Mouse (Mus musculus) brown adipose tissue, adult 24 weeks (tissue): ENCODE measurements around the gene Eif4g3. TPM values are rescaled to one million over a fixed set of nuclear protein-coding genes. Genes with fewer than 3 reads are reported as not detected.
"Not testable (repeated sequence)": the region's sequence is repeated elsewhere in the genome, so short reads cannot be mapped to it uniquely, and the experiment has no call there.

Experiments used
- H3K27ac ChIP-seq: fragments of 200-500 bp; replicated peaks from 2 replicates; pipeline ENCODE4 v1.5.1; 2012; ENCODE audit warnings: low read depth, mild to moderate bottlenecking, low read length
- H3K4me1 ChIP-seq: fragments of 200-500 bp; 2 replicates; pipeline ENCODE4 v1.6.1; 2012; ENCODE audit warnings: low read length, mixed read lengths; ENCODE audit not compliant: control insufficient read depth, insufficient read depth, insufficient read length
- H3K4me3 ChIP-seq: fragments of 200-500 bp; 2 replicates; pipeline ENCODE4 v1.5.1; 2012; ENCODE audit warnings: low read depth, mild to moderate bottlenecking, low read length, moderate library complexity; ENCODE audit not compliant: insufficient read depth
- polyA plus RNA-seq: library from polyadenylated mRNA; stranded (reverse); fragments of >200 nt; gene quantifications from 2 replicates; pipeline ENCODE4 v1.2.4, GENCODE M21; 2012; ENCODE audit not compliant: missing spikeins, insufficient read depth, insufficient read length

Gene Eif4g3
- polyA plus RNA-seq, 1 experiment: 18.6 TPM

DNA sequence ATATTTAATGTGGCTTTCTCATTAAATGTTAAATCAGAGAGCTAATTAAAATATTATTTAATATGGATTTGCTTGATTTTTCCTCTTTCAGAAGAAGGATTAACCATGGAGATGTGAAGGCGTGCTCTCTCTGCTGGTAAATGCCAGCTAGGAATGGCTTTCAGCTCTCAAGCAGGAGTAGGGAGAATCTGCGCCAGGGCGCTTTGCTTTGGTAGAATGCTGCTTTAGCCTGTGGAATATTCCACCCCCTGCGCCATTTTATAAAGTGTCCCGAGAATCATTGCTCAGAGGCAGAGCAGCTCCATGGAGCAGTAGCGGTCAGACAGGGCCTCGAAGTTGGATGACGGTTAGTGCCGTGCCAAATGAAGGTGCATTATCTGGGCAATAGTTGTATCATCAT lies 58.7 kb downstream of the Eif4g3 start:
- Histone ChIP-seq H3K27ac (no peak overlapping the region), H3K4me1 (no peaks in the 10 kb centered on the region), H3K4me3 (no peak overlapping the region)

DNA sequence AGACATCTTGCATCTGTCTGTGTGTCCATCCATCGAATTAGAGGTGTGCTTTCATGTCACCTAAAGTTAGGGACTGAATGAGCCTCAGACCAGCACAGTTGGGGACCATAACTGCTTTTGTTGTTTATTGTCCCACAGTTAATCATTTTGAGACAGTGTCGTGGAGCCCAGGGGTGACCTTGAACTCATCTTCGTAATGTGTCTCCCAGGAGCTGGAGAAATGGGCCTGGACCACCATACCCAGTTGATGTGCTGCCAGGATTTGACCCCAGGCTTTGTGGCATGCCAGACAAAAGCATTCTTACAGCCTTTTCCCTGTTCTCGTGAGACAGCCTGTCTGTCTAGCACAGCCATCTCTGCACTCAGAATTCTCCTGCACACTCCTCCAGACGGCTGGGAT lies 63.8 kb downstream of the Eif4g3 start:
- no peak overlapping the region for H3K27ac ChIP-seq

DNA sequence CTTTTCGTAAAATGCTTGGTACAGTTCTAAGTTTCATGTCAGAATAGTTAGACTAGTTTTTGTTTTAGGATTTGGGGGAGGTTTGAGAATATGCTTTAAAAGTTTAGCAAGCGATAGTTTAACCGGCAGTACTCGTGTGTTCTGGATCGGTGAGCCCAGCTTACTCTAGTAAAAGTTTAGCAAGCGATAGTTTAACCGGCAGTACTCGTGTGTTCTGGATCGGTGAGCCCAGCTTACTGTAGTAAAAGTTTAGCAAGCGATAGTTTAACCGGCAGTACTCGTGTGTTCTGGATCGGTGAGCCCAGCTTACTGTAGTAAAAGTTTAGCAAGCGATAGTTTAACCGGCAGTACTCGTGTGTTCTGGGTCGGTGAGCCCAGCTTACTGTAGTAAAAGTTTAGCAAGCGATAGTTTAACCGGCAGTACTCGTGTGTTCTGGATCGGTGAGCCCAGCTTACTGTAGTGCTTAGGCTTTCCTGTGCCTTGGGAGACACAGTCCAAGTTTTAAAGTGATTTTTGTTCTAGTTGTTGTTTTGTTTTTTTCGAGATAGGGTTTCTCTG lies 64.5 kb downstream of the Eif4g3 start:
- H3K4me1 ChIP-seq, H3K27ac ChIP-seq, H3K4me3 ChIP-seq: not testable (repeated sequence)

More for the DNA sequence above, 63.8 kb downstream of the Eif4g3 start:
- Histone ChIP-seq H3K4me1 (no peaks in the 10 kb centered on the region), H3K4me3 (no peak overlapping the region)

DNA sequence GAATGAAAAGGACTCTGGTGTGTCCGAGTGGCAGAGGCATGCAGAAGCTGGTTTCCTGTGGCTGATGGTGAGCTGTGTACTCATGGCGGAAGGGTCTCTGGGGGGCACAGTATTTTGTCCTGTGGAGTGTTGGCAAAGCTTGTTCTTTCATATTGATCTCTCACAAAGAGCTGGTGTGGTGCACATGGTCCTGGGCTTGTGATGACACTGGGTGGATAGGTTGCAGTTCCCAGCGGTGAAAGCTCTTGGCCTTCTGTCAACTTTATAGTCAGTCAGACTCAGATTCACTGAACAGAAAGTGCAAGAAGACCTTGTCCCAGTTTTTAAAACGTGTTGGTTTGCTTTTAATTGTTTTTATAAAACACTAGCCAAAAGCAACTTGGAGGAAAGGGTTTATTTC lies 68.3 kb downstream of the Eif4g3 start:
- no peak overlapping the region for H3K27ac ChIP-seq
- H3K4me3 ChIP-seq: no peak overlapping the region

DNA sequence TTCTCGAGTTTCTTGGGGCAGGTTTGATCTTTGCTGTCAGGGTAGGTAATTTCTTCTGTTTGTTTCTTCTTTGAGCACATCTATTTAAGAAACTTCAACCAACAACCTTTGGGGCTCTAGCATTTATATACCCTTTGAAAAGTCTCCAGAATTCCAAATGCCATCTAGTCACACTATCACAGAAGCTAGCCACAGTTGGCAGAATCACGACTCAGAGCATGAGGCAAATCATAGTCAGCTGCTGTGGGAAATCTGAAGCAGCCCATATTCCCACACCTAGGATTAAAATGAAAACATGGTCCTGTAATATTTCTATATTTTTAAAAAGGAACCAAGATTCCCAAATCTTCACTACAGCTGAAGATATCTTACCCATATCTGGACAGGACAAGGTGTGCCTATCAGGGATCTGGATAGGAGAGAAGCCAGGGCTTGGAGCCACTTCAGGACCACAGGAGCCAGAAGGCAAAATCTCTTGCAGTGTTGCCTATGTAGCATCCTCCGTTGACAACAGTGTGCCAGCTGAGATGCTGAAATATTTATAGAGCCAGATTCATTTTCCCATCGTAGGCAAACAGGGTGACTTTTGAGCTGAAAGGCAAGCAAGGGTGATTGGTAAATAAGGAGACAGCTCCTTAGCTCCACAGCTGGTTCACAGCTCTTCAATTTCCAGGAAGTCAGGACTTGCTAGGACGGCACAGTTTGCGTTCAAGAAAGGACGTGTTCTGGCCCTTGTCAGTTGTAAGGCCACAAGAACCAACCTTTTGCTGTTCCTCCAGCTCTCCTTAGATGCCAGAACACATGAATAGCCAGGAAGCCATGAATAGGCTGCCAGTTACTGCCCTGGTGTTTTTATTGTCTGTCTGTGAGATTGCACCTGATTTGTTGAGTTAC lies 70.8 kb downstream of the Eif4g3 start:
- Histone ChIP-seq H3K27ac (no peak overlapping the region), H3K4me1 (peaks cover 27% of the 10 kb centered on the region), H3K4me3 (no peak overlapping the region)

More for the DNA sequence above, 68.3 kb downstream of the Eif4g3 start:
- H3K4me1 ChIP-seq: peaks cover 16% of the 10 kb centered on the region

DNA sequence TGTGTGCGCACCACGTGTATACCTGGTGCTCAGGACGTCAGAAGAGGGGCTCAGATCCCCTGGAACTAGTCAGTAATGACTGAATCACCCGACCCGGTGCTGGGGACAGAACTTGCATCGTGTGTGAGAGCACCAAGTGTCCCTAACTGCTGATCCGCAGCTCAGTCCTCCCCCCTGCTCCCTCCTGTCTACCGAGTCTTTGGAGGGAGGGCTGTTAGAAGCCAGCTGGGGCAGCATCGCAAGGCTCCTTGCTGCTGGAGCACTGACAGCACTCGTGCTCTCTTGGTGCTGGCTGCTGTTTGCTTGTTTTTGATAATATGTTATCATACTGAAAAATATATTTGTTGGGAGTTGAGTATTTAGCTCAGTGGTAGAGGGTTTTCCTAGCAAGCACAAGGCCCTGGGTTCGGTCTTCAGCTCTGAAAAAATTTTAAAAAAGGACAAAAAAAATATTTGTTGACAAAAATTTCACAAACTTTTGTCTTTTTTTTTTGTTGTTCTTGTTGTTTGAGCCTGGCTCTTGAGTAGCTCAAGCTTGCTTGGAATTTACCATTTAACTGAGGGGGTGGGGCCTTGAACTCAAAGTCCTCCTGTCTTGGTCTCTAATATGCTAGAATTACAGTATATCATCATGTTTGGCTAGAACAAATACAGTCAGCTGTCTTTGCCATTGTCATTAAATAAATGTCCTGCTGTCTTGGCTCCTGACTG lies 72.2 kb downstream of the Eif4g3 start:
- Histone ChIP-seq H3K27ac (no peak overlapping the region), H3K4me1 (peaks cover 27% of the 10 kb centered on the region)

DNA sequence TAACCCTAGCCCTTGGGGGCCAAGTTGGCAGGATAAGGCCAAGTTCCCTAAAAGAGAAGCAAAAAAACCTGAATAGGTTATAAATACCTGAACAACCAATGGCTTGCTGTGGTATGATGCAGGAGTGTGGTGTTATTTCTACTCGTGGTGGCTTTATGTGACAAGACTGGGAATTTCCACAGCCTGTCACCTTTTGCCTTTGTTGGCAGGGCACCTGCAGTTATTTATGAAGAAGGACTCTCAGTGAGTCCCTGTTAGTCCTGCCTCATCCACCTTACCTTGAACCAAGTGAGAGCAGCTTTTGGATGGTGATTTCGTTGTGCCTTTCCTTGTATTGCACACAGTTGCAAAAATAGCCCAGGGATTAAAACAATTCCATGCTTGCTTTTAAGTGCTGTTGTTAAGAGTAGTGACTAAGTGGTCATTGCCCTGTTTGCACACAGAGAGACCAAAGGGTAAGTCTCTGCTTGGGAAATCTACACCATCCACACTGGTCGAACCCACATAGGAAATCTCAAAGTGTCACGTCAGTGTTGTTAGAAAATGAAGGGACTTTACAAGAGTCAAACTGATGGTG lies 72.9 kb downstream of the Eif4g3 start:
- Histone ChIP-seq H3K4me3 (no peak overlapping the region), H3K27ac (0 out of 2 replicates have a peak overlapping the region, but pooled peaks have one; percentile 10), H3K4me1 (peaks cover 27% of the 10 kb centered on the region)

More for the DNA sequence above, 72.2 kb downstream of the Eif4g3 start:
- no peak overlapping the region for H3K4me3 ChIP-seq

DNA sequence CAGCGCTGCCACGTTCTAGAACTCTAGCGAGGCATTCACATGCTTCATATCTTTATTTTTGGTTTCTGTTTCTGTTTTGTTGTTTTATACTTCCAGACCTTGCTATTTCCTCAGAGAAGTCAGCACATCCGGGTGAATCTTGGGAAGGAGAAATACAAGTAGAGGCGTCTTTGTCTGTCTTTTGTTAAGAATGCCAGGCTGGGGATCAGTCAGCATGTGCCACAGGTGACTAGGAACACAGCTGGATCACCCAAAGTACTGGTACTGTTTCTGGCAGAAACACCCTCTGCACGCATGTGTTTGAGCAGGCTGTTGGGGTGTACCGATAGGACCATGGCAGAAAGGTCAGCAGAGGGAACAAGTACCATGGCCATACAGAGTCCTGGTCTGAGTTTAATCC lies 73.6 kb downstream of the Eif4g3 start:
- H3K27ac ChIP-seq: peak overlapping the region; percentile 74
- peaks cover 27% of the 10 kb centered on the region for H3K4me1 ChIP-seq
- peak overlapping the region; percentile 6; the same call in 1 of the 2 replicates for H3K4me3 ChIP-seq

DNA sequence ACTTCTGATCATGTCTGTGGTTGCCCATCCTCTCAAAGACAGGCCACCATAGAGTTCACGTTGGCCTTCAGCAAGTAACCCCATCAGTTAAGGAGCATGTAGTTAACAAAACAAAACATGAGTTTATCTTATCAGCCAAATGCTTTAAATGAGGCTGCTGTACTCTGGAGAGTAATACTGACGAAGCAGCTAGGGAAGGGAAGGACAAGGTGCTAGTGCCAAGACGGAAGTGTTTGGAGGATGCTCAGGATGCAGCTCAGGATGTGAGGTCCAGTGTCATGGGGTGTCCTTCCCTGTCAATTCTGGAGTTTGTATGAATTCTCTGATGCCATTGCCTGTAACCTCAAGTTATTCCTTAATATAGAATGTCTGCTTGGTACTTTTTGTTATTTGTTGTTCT lies 75.0 kb downstream of the Eif4g3 start:
- Histone ChIP-seq H3K27ac (peak overlapping the region; percentile 28; the same call in 1 of the 2 replicates), H3K4me1 (peaks cover 27% of the 10 kb centered on the region), H3K4me3 (no peak overlapping the region)

DNA sequence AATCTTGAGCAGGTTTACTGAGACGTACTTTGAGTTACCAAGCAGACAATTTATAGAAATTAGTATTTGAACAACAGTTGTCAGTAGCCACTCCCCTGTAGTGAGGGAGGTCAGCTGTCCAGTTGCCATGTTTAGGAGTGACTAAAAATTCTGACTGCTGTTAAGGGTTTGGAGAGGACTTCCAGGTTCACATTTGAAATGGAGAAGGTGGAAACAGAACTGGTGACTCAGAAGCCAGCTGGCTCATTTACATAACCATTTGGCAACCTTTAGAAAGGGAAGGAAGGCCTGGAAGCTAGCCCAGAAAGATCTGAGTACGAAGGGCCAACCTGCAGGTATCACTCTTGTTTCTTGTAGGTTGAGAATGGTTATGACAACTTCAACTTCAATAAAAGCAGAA lies 75.8 kb downstream of the Eif4g3 start:
- no peak overlapping the region for H3K4me3 ChIP-seq
- H3K4me1 ChIP-seq: peaks cover 27% of the 10 kb centered on the region
- peak overlapping the region; percentile 36 for H3K27ac ChIP-seq

DNA sequence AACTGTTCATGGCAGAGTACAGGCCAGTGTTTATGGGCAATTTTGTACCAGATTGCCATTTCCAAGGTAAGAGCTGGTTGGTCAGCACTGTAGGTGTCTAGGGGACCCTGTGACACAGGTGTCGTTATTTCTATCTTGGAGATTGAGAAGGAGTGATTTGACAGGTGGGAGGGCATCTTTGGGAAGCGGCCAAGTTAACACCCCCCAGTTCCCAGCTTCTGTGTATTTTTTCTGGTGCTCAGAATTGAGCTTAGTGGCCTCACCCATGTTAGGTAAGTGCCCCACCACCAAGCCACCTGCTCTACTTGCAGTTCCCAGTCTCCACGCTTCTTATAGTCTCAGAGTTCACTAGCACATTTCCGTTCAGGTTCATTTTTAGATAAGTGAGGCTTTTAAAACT lies 76.5 kb downstream of the Eif4g3 start:
- H3K27ac ChIP-seq: no peak overlapping the region
- peaks cover 25% of the 10 kb centered on the region for H3K4me1 ChIP-seq

DNA sequence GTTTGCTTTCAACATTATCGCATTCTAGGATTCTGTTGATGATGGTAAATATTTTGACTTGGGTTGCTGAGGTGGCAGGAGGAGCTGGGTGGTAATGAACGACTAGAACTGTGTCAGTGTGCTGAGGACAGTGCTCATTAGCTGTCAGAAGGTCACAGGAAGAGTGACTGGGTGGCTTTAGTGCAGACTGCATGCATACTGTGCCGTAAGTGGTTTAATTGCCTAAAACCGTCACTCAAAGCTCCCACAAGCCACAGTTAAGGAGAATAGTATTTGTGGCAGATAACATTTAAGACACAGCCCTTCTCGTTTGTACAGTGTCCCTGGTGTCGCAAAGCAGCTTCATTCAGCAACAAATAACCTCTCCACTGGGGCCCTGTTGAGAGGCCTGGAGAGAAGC lies 78.7 kb downstream of the Eif4g3 start:
- Histone ChIP-seq H3K4me1 (peaks cover 12% of the 10 kb centered on the region), H3K27ac (no peak overlapping the region), H3K4me3 (no peak overlapping the region)

More for the DNA sequence above, 76.5 kb downstream of the Eif4g3 start:
- H3K4me3 ChIP-seq: no peak overlapping the region

DNA sequence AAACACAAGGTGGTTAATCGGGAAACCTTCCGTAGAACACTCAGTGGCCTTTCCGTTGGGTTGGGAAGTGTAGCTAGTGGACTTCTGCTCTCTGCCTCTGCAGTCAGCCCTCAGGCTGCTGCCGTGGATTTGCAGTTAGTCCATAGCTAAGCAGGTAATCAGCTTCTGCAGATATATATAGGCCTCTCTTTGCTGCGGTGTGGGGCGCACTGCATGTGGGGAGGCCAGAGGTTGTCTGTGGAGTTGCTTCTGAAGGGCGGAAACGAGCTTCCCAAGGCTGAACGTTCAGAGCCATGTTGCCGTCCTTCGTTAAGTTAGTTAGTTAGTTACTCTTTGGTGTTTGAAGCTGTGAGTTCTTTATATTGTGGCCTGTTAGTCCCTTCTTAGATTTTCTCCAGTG lies 80.3 kb downstream of the Eif4g3 start:
- peaks cover 9% of the 10 kb centered on the region for H3K4me1 ChIP-seq
- H3K27ac ChIP-seq: no peak overlapping the region
- no peak overlapping the region for H3K4me3 ChIP-seq

DNA sequence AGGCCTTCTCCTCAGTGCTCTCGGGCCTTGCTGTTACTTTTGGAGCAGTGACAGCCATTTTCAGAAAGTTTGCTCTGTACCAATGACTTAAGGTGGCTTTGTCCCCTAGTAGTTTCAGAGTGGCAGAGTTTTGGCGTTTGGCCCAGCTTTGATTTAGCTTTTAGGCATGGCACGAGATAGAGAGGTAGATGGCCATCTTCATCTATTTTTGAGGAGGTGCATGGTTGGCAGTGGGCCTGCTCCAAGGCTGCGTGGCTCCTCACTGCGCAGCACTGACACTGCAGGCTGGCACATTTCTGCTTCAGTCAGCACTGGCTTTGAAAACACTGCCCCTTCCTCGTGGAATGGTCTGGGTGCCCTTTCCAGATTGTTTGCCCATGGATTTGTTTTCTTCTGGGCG lies 80.7 kb downstream of the Eif4g3 start:
- Histone ChIP-seq H3K27ac (no peak overlapping the region), H3K4me1 (peaks cover 5% of the 10 kb centered on the region; the same call in 1 of the 2 replicates), H3K4me3 (no peak overlapping the region)
